Mouse (Mus musculus) embryo, embryonic 10.5 days (tissue): ENCODE results near the gene Zfp750.

Experiments
- DNase-seq: peaks from one replicate; pipeline ENCODE4 v3.0.0-alpha.2; 2015; ENCODE audit warnings: low spot score

The Zfp750 gene

GRCm38 (mm10) chr11:121475699-121476415 is 43.3 kb downstream of the Zfp750 start:
- DNase-seq: peak; percentile 79

GRCm38 (mm10) chr11:121474831-121475230 is 44.3 kb downstream of the Zfp750 start:
- DNase-seq: no peak

GRCm38 (mm10) chr11:121467408-121467807 is 51.7 kb downstream of the Zfp750 start:
- no peak for DNase-seq
